Mouse (Mus musculus) cerebellum, adult 11 months (tissue): ENCODE measurements around the gene Creb3l1.

Source experiments
- DNase-seq: peaks from one replicate; pipeline ENCODE4 v3.0.0; 2022

Creb3l1 gene

DNA sequence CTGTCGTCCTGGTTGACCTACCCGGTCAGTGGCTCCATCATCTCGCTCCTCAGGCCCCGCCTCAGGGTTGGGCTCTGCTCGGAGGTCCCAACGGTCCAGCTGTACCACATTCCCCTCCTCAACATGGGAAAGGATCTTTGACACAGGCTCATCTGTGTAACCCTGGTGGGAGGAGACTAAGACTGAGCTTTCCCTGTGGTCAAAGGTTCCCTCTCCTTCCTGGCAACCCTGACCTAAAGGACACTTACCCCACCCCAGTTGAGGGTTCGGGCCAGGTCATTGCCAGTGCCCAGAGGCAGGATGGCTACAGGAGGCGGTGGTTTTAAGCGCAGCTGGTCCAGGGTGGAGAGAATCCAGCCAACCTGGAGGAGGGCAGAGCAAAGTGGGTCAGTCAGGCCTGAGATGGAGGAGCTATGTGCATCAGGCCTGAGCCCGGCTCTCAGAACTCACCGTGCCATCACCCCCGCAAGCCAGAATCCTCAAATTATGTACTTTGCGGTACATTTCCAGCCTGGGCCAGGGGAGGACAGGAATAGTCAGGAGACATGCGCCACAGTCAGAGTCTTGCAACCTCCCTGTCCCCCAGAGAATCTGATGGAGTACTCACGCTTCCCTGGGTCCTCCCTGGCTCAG, 84.9 kb downstream of the Creb3l1 start:
- DNase-seq = no peak

DNA sequence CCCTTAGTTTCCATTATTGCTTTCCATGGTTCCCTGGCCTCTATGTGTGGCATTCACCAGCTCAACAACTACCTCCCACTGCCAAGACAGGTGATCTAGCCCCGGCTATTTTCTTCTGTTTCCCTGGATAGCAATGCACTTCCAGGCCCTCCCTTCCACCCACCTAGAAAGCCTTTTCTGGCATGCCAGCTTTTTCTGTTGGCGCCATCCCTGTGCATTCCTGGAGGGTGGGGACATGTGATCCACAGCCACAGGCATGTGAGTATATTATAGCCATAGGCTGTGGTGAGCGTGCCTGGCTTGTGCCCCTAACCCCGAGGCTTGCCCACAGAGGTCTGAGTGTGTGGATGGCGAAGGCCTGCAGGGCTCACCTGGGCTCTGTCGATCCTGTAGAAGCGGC, 88.1 kb downstream of the Creb3l1 start:
- DNase-seq = peak; percentile 16

DNA sequence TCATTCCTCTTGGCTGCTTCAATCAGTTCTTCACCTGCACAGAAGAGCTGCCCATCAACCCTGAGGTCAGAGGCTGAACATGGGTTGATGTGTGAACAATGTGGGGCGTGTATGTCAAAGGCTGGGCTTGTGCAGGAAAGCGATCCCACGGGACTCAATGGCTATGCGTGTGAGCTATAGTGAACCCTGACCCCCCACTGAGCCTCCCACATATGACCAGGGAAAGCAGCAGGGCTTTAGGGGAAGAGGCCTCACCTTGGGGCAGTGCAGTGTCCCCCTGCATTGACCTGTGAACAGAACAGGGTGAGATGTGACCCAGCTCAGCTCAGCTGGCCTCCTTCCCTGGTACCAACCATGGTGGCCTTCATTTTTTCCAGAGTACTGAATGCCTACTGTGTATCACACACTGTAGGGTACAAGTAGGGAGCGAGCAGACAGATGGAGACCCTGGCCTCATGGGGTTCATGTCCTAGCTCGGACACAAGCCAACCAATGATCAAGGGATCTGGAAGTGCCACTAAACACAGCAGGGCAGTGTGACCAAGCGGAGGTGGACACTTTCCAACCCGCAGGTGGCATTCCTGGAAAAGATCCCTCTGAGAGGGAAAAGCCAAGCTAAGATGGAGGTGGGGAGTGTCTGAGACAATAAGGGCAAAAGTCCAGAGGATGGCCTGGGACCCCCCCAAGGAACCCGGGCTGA, 89.3 kb downstream of the Creb3l1 start:
- peak; percentile 62 for DNase-seq

GRCm38 (mm10) chr2:91934016-91934415, 90.3 kb downstream of the Creb3l1 start:
- no peak for DNase-seq

- DNase-seq = peak; percentile 77
Measured at GRCm38 (mm10) chr2:91933471-91933870, 90.8 kb downstream of the Creb3l1 start.

- peak; percentile 67 for DNase-seq
Measured at GRCm38 (mm10) chr2:91932737-91933350, 91.5 kb downstream of the Creb3l1 start.
